Mouse (Mus musculus): ENCODE results near the gene Tmem161b. TPM values are rescaled to one million over a fixed set of nuclear protein-coding genes. Genes with fewer than 3 reads are reported as not detected.

Tmem161b gene
- polyA plus RNA-seq (2017; shearing (Covaris generic)): 23.2 TPM

GRCm38 (mm10) chr13:84221820-84222681 lies at the start of gene Tmem161b:
Gene Tmem161b (plus strand): TSS chr13:84222296.

All from activated CD4-positive, CD25-positive, alpha-beta regulatory T cell, adult 9 weeks (primary cell).